Mouse (Mus musculus) liver, embryonic 14.5 days (tissue): ENCODE data around the gene Cacna1c. TPM values are rescaled to one million over a fixed set of nuclear protein-coding genes. Genes with fewer than 3 reads are reported as not detected.

Experiments
- ATAC-seq: fragments of 200-750 bp; cut with Nextera tagmentation; 2 replicates; pipeline ENCODE4 v1.8.0; 2017; ENCODE audit warnings: moderate number of reproducible peaks, mild to moderate bottlenecking, moderate library complexity; ENCODE audit not compliant: insufficient read depth
- DNase-seq, 3 experiments: peaks; one replicate each; pipeline ENCODE4 v3.0.0-alpha.2; 2012 to 2013; ENCODE audit warnings: low read depth in 3 of 3, low spot score in 3 of 3
- H3K27ac ChIP-seq: fragments of 300-500 bp; sonication (generic); 2 replicates; pipeline ENCODE4 v1.5.1; 2014; ENCODE audit warnings: moderate library complexity, mild to moderate bottlenecking, control low read depth, inconsistent platforms
- H3K27me3 ChIP-seq: fragments of 300-500 bp; sonication (generic); 2 replicates; pipeline ENCODE4 v1.6.1; 2014; ENCODE audit warnings: mild to moderate bottlenecking, low read length, moderate library complexity; ENCODE audit not compliant: control insufficient read depth, insufficient read depth
- H3K36me3 ChIP-seq: fragments of 300-500 bp; sonication (generic); replicated peaks from 2 replicates; pipeline ENCODE4 v1.6.1; 2014; ENCODE audit warnings: low read depth; ENCODE audit not compliant: control insufficient read depth, insufficient read depth
- H3K4me1 ChIP-seq, 2 experiments: fragments of 200-500 bp in 1 of 2; fragments of 300-500 bp in 1 of 2; sonication (generic) in 1 of 2; replicated peaks; 2 replicates each; pipeline ENCODE4 v1.6.1; 2012 to 2014; ENCODE audit warnings: antibody characterized with exemption in 1 of 2, inconsistent platforms in 1 of 2, low read length in 1 of 2; ENCODE audit not compliant: control insufficient read depth in 2 of 2, insufficient read depth in 2 of 2
- H3K4me2 ChIP-seq: fragments of 300-500 bp; sonication (generic); 2 replicates; pipeline ENCODE4 v1.6.1; 2014; ENCODE audit warnings: low read depth, mild to moderate bottlenecking, control low read depth, moderate library complexity
- H3K4me3 ChIP-seq, 2 experiments: fragments of 200-500 bp in 1 of 2; fragments of 300-500 bp in 1 of 2; sonication (generic) in 1 of 2; 2 replicates each; pipeline ENCODE4 v1.5.1; 2012 to 2014; ENCODE audit warnings: low read depth in 2 of 2, low read length in 2 of 2, mild to moderate bottlenecking in 2 of 2, control low read depth in 1 of 2, inconsistent platforms in 1 of 2, moderate library complexity in 1 of 2; ENCODE audit not compliant: insufficient read depth in 1 of 2
- H3K9ac ChIP-seq: fragments of 300-500 bp; sonication (generic); replicated peaks from 2 replicates; pipeline ENCODE4 v1.6.1; 2014; ENCODE audit warnings: mild to moderate bottlenecking, control low read depth, moderate library complexity
- H3K9me3 ChIP-seq: fragments of 300-500 bp; sonication (generic); 2 replicates; pipeline ENCODE4 v1.6.1; 2016; ENCODE audit warnings: low read length, mixed read lengths; ENCODE audit not compliant: control insufficient read depth
- CTCF ChIP-seq: IDR thresholded peaks from 2 replicates; pipeline ENCODE4 v1.5.1; 2016; ENCODE audit warnings: antibody characterized with exemption, low read depth, control low read depth
- EP300 ChIP-seq: IDR thresholded peaks from 2 replicates; pipeline ENCODE4 v1.6.1; 2016; ENCODE audit warnings: antibody characterized with exemption, low read depth
- whole genome bisulfite sequencing: fragments of 180-500 bp; shearing (Covaris S2); extraction: QIAGEN DNeasy Blood & Tissue Kit; methylation state at CpG from one replicate; pipeline ENCODE4 v1.1.7; 2014; ENCODE audit not compliant: insufficient replicate concordance; 5-methylcytosine and 5-hydroxymethylcytosine counted together
- polyA plus RNA-seq, 2 experiments: library from polyadenylated mRNA; depleted of rRNA in 1 of 2; stranded (reverse) in 1 of 2; unstranded in 1 of 2; fragments of >200 nt; fragmentation: Nextera tagmentation in 1 of 2; extraction: Ambion mirVana in 1 of 2; gene quantifications; 2 replicates each; pipeline versions ENCODE4 v1.2.1 to v1.2.3; 2012 to 2014

Cacna1c gene
- polyA plus RNA-seq, 2 experiments = 0.20 to 0.32 TPM

DNA sequence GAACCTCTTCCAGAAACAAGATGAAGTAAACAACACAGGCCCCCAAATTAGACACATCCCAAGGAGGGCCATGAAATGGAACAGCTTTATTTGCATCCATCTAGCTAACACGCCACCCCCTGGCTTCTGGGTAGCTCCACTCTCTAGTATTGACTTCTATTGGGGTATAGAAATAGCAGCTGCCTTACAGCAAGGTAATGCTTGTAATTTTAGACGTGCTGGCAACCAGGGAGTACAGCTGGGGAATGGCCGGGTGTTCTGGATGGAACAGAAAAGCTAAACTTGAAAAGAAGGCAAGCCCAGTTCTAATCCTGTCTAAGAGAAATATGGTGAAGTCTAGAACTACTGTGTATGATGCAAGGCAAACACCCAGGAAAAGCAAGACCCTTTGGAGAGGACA, 329.3 kb downstream of the Cacna1c start:
- Histone ChIP-seq H3K9me3 (no peaks in the 10 kb centered on the region), H3K36me3 (no peaks in the 10 kb centered on the region), H3K4me1 (no peaks in the 10 kb centered on the region), H3K27ac (no peak overlapping the region), H3K4me3 (no peak overlapping the region), H3K27me3 (no peaks in the 10 kb centered on the region), H3K4me2 (no peak overlapping the region), H3K9ac (no peak overlapping the region)
- no peak for DNase-seq
- TF ChIP-seq EP300 = no peak
- TF ChIP-seq CTCF = no peak
- WGBS = 53% methylated on average over 3 of the region's 3 CpGs
- no peak for ATAC-seq

DNA sequence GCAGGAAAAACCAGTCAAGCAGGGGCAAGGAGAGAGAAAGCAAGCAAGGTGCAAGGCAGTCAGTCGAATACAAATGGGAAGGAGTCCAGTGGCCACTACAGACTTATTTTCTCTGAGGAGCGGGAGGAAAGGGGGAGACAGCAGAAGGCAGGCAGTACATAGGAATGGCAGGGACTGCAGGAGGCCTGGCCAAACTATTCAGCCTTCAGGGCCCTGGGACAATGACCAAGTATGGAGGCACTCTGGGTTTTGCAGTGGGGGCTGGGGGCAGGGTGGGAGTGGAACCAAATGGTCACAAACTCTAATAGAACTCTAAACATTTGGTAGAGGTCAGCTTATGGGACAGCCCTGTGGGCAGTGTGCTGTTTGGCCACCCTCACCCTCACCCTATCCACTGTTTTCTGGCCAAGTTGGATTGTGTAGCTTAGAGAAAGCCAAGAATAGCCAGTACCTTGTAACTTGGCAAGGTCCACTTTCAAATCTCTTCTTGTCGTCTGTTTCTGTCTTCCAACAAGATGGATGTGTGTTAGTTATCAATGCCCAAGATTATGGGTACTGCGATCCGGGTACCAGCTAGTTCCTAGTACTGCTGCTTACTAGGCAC, 330.3 kb downstream of the Cacna1c start:
- H3K4me2 ChIP-seq = no peak overlapping the region
- H3K27me3 ChIP-seq = no peaks in the 10 kb centered on the region
- H3K4me3 ChIP-seq = no peak overlapping the region
- no peaks in the 10 kb centered on the region for H3K36me3 ChIP-seq
- H3K27ac ChIP-seq = no peak overlapping the region
- 66% methylated on average over 5 of the region's 5 CpGs for WGBS
- H3K9me3 ChIP-seq = no peaks in the 10 kb centered on the region
- H3K9ac ChIP-seq = no peak overlapping the region
- H3K4me1 ChIP-seq = no peaks in the 10 kb centered on the region
- no peak for TF ChIP-seq EP300
- no peak for TF ChIP-seq CTCF
- no peak for ATAC-seq
- no peak for DNase-seq

DNA sequence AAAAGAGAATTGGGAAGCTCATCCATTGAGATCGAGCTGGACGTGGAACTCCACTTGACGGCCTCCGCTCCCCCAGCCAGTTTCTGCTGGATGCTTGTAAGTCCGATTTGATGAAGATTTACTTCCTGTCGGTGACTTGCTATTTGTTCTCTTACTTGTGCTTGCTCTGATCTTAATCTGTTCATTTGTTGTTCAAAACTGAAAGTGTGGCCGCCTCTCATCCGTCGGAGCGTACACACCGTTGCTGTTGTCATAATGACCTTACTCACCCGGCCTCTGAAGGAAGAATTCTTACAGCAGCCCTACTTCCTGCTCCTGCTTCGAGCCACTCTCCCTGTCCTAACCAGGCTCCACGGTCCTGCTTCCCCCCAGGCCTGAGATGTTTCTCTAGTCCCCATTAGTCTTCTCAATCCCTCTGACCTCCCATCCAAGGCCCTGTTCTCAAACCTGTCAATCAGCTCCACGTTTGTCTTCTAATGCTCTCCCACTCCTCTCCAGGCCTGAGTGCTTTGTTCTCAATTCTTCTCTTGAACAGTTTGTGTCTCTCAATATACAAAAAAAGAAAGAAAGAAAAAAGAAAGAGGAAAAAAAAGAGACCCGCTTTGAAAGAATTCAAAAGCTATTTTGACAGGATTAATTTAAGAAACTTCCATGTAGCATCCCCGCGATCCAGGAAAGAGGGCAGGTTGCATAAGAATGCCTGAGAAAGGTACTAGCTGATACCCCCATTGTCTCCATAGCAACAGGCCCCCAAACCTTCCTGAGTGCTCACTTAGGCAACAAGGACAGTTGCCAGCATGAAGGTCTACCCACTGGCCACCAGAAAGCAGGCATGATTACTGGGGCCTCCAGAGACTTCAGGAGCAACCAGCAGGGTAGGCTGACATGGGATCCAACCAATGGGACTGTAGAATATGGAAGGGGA, 331.3 kb downstream of the Cacna1c start:
- no peak for DNase-seq
- TF ChIP-seq CTCF (no peak), EP300 (no peak)
- 47% methylated on average over 18 of the region's 18 CpGs for WGBS
- ATAC-seq = no peak
- Histone ChIP-seq H3K27me3 (no peaks in the 10 kb centered on the region), H3K9me3 (no peaks in the 10 kb centered on the region), H3K36me3 (no peaks in the 10 kb centered on the region), H3K4me2 (no peak overlapping the region), H3K4me3 (no peak overlapping the region), H3K9ac (no peak overlapping the region), H3K27ac (no peak overlapping the region), H3K4me1 (no peaks in the 10 kb centered on the region)

DNA sequence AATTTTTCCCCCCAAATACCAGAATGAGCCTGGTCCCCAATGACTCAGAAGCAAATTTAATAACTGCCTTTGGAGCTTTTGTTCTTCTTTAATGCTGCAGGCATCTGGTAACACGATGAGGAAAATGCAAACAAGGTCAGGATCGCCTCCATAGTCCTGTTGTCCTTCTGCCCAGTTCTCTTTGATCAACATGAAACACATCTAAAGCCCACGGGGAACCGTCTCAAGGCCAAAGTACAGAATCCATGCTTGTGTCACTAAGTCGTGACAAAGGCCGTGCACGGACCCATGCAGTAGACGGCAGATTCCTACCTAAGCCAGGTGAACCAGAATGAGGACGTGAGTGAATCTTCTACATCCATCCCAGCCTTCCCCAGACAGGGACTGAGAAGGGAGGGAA, 333.5 kb downstream of the Cacna1c start:
- H3K4me2 ChIP-seq = no peak overlapping the region
- H3K4me3 ChIP-seq = no peak overlapping the region
- no peak overlapping the region for H3K27ac ChIP-seq
- TF ChIP-seq EP300 = no peak
- TF ChIP-seq CTCF = no peak
- DNase-seq (no peak), ATAC-seq (no peak)
- no peaks in the 10 kb centered on the region for H3K36me3 ChIP-seq
- H3K9me3 ChIP-seq = no peaks in the 10 kb centered on the region
- H3K27me3 ChIP-seq = no peaks in the 10 kb centered on the region
- 72% methylated on average over 9 of the region's 9 CpGs for WGBS
- H3K9ac ChIP-seq = no peak overlapping the region
- no peaks in the 10 kb centered on the region for H3K4me1 ChIP-seq

DNA sequence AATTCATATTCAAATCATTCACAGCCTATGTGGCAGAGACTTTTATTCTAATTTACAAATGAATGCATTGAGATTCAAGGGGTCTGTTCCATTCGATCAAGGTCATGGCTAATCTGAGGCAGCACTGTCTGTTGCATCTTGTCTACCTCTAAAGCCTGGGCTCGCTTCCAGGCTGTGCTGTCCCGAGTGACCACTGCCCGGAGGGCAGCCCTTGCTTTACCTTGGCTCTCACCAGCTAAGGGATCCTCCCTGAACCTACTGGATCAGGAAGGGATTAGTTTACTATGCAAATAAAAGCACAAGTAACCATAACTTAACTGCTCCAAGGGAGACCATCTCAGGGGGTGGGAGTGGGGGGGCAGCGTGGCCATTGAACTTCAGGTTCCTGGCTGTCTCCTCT, 334.1 kb downstream of the Cacna1c start:
- H3K9ac ChIP-seq = no peak overlapping the region
- DNase-seq (no peak), ATAC-seq (no peak)
- no peaks in the 10 kb centered on the region for H3K4me1 ChIP-seq
- H3K4me2 ChIP-seq = no peak overlapping the region
- H3K36me3 ChIP-seq = no peaks in the 10 kb centered on the region
- WGBS = 70% methylated on average over 5 of the region's 5 CpGs
- no peak for TF ChIP-seq CTCF
- H3K9me3 ChIP-seq = no peaks in the 10 kb centered on the region
- H3K27me3 ChIP-seq = no peaks in the 10 kb centered on the region
- no peak overlapping the region for H3K4me3 ChIP-seq
- no peak overlapping the region for H3K27ac ChIP-seq
